Mouse (Mus musculus) activated CD4-positive, CD25-positive, alpha-beta regulatory T cell, adult 4 months (primary cell): ENCODE results near the gene Myh10. TPM values are rescaled to one million over a fixed set of nuclear protein-coding genes. Genes with fewer than 3 reads are reported as not detected.
"Not testable (repeated sequence)": the region's sequence is repeated elsewhere in the genome, so short reads cannot be mapped to it uniquely, and the experiment has no call there.

Experiments used
- ATAC-seq: one replicate; pipeline ENCODE4 v1.8.0; 2017
- polyA plus RNA-seq, 2 experiments: library from polyadenylated mRNA; unstranded; fragments of 100-300 nt; shearing (Covaris generic); gene quantifications; one replicate each; pipeline ENCODE4 v1.2.1; 2017

Myh10 gene
- polyA plus RNA-seq, 2 experiments from 2014 or later = 3.0 to 3.3 TPM

- ATAC-seq = no peak
These were observed 1.5 kb downstream of the Myh10 start for GRCm38 (mm10) chr11:68692693-68693446.

GRCm38 (mm10) chr11:68693447-68694040 is 2.2 kb downstream of the Myh10 start:
- no peak for ATAC-seq

- ATAC-seq = no peak
These were observed 11.0 kb downstream of the Myh10 start for GRCm38 (mm10) chr11:68702370-68702769.

GRCm38 (mm10) chr11:68703360-68703759 is 12.0 kb downstream of the Myh10 start:
- no peak for ATAC-seq

GRCm38 (mm10) chr11:68704258-68704657 is 12.9 kb downstream of the Myh10 start:
- no peak for ATAC-seq

- ATAC-seq = no peak
These were observed 13.5 kb downstream of the Myh10 start for GRCm38 (mm10) chr11:68704847-68705246.

GRCm38 (mm10) chr11:68706524-68707429 is 15.4 kb downstream of the Myh10 start:
- ATAC-seq = no peak

GRCm38 (mm10) chr11:68707881-68708582 is 16.7 kb downstream of the Myh10 start:
- no peak for ATAC-seq

- ATAC-seq = no peak
These were observed 24.8 kb downstream of the Myh10 start for GRCm38 (mm10) chr11:68716167-68716566.

- ATAC-seq = no peak
These were observed 25.9 kb downstream of the Myh10 start for GRCm38 (mm10) chr11:68717171-68717840.

GRCm38 (mm10) chr11:68719096-68719648 is 27.8 kb downstream of the Myh10 start:
- ATAC-seq = no peak

- ATAC-seq = no peak
These were observed 28.4 kb downstream of the Myh10 start for GRCm38 (mm10) chr11:68719774-68720173.

GRCm38 (mm10) chr11:68724117-68724516 is 32.8 kb downstream of the Myh10 start:
- no peak for ATAC-seq

- ATAC-seq = no peak
These were observed 37.3 kb downstream of the Myh10 start for GRCm38 (mm10) chr11:68728693-68729092.

- no peak for ATAC-seq
These were observed 39.4 kb downstream of the Myh10 start for GRCm38 (mm10) chr11:68730792-68731191.

- ATAC-seq = no peak
These were observed 40.7 kb downstream of the Myh10 start for GRCm38 (mm10) chr11:68732066-68732465.

- not testable (repeated sequence) for ATAC-seq
These were observed 42.0 kb downstream of the Myh10 start for GRCm38 (mm10) chr11:68733401-68733800.

GRCm38 (mm10) chr11:68739509-68739908 is 48.1 kb downstream of the Myh10 start:
- no peak for ATAC-seq

- no peak for ATAC-seq
These were observed 51.3 kb downstream of the Myh10 start for GRCm38 (mm10) chr11:68742658-68743057.

- ATAC-seq = no peak
These were observed 52.8 kb downstream of the Myh10 start for GRCm38 (mm10) chr11:68744150-68744549.

- ATAC-seq = no peak
These were observed 54.2 kb downstream of the Myh10 start for GRCm38 (mm10) chr11:68745374-68746200.
